Mouse (Mus musculus): ENCODE measurements at regions not wholly inside any gene's neighbourhood (a gene's known extent, or its start where the extent isn't known, plus 50 kb on each side); places are given as distances from the start of the nearest gene placed in this dataset.

GRCm38 (mm10) chr11:10317427-10317826, 796.6 kb upstream of the Vwc2 start:
- TF ChIP-seq GATA1 (IDR thresholded peaks at IDR 0.05; ENCODE audit: borderline replicate concordance, low read length) (no peak), FLI1 (IDR thresholded peaks at IDR 0.05; ENCODE audit: low read length) (no peak)
